Mouse (Mus musculus): ENCODE data around the gene 4933415A04Rik. TPM values are rescaled to one million over a fixed set of nuclear protein-coding genes. Genes with fewer than 3 reads are reported as not detected.
A peak's percentile ranks its signal among the peaks of the same experiment; 100 is the strongest.

The 4933415A04Rik gene
- polyA plus RNA-seq, 1 experiment: 1.0 TPM

GRCm38 (mm10) chr11:43559515-43560292, 27.1 kb upstream of the 4933415A04Rik start:
- Histone ChIP-seq H3K27me3 (ENCODE audit: control insufficient read depth, insufficient read depth, low read length) (no peaks in the 10 kb centered on the region), H3K4me1 (ENCODE audit: control insufficient read depth, insufficient read depth, insufficient read length, low read length) (no peaks in the 10 kb centered on the region), H3K36me3 (ENCODE audit: control insufficient read depth, insufficient read depth, low read length) (peaks cover 17% of the 10 kb centered on the region), H3K27ac (ENCODE audit: insufficient read depth, low read depth, low read length) (no peak overlapping the region), H3K4me3 (ENCODE audit: low read depth, low read length) (no peak overlapping the region)
- 64% methylated on average over 6 of the region's 6 CpGs for WGBS
- TF ChIP-seq POLR2A (IDR thresholded peaks at IDR 0.05; ENCODE audit: low read depth, low read length): no peak
- TF ChIP-seq CTCF (IDR thresholded peaks at IDR 0.05; ENCODE audit: extremely low read depth, insufficient read length, insufficient replicate concordance, low read depth, low read length): no peak

- H3K27ac ChIP-seq (ENCODE audit: insufficient read depth, low read depth, low read length): no peak overlapping the region
- no peaks in the 10 kb centered on the region for H3K27me3 ChIP-seq (ENCODE audit: control insufficient read depth, insufficient read depth, low read length)
- no peak for TF ChIP-seq POLR2A (IDR thresholded peaks at IDR 0.05; ENCODE audit: low read depth, low read length)
- TF ChIP-seq CTCF (IDR thresholded peaks at IDR 0.05; ENCODE audit: extremely low read depth, insufficient read length, insufficient replicate concordance, low read depth, low read length): no peak
- peaks cover 2% of the 10 kb centered on the region; the same call in 1 of the 2 replicates for H3K4me1 ChIP-seq (ENCODE audit: control insufficient read depth, insufficient read depth, insufficient read length, low read length)
- peaks cover 8% of the 10 kb centered on the region for H3K36me3 ChIP-seq (ENCODE audit: control insufficient read depth, insufficient read depth, low read length)
- 72% methylated on average over 10 of the region's 10 CpGs for WGBS
- no peak overlapping the region for H3K4me3 ChIP-seq (ENCODE audit: low read depth, low read length)
Measured at GRCm38 (mm10) chr11:43563654-43564244, 23.1 kb upstream of the 4933415A04Rik start.

GRCm38 (mm10) chr11:43565414-43565813, 21.4 kb upstream of the 4933415A04Rik start:
- no peak overlapping the region for H3K27ac ChIP-seq (ENCODE audit: insufficient read depth, low read depth, low read length)
- WGBS: 52% methylated on average over 2 of the region's 2 CpGs
- H3K36me3 ChIP-seq (ENCODE audit: control insufficient read depth, insufficient read depth, low read length): peaks cover 4% of the 10 kb centered on the region; the same call in 1 of the 2 replicates
- TF ChIP-seq CTCF (IDR thresholded peaks at IDR 0.05; ENCODE audit: extremely low read depth, insufficient read length, insufficient replicate concordance, low read depth, low read length): no peak
- TF ChIP-seq POLR2A (IDR thresholded peaks at IDR 0.05; ENCODE audit: low read depth, low read length): no peak
- peaks cover 2% of the 10 kb centered on the region; the same call in 1 of the 2 replicates for H3K4me1 ChIP-seq (ENCODE audit: control insufficient read depth, insufficient read depth, insufficient read length, low read length)
- H3K4me3 ChIP-seq (ENCODE audit: low read depth, low read length): no peak overlapping the region
- H3K27me3 ChIP-seq (ENCODE audit: control insufficient read depth, insufficient read depth, low read length): no peaks in the 10 kb centered on the region

DNA sequence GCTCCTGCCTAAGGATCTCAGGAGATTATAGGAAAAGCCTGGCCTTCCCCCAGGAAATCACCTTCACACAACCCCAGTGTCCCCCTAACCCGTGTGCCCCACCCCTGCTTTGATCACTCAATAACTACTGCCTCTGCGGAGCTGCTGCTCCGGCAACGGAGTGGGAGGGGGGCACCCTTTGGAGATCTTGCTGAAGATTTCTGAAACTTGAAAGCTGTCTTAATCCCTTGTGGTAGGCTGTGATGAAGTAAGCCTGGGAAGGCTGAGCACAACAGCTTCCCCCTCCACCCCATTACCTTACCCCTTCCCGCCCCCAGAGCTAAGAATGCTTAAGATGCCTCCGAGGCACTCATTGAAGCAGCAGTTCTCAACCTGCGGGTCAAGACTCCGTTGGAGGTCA, 21.0 kb upstream of the 4933415A04Rik start:
- WGBS: 66% methylated on average over 8 of the region's 8 CpGs
- peaks cover 2% of the 10 kb centered on the region; the same call in 1 of the 2 replicates for H3K4me1 ChIP-seq (ENCODE audit: control insufficient read depth, insufficient read depth, insufficient read length, low read length)
- H3K27ac ChIP-seq (ENCODE audit: insufficient read depth, low read depth, low read length): no peak overlapping the region
- H3K27me3 ChIP-seq (ENCODE audit: control insufficient read depth, insufficient read depth, low read length): no peaks in the 10 kb centered on the region
- peaks cover 4% of the 10 kb centered on the region; the same call in 1 of the 2 replicates for H3K36me3 ChIP-seq (ENCODE audit: control insufficient read depth, insufficient read depth, low read length)
- TF ChIP-seq CTCF (IDR thresholded peaks at IDR 0.05; ENCODE audit: extremely low read depth, insufficient read length, insufficient replicate concordance, low read depth, low read length) (no peak), POLR2A (IDR thresholded peaks at IDR 0.05; ENCODE audit: low read depth, low read length) (no peak)
- H3K4me3 ChIP-seq (ENCODE audit: low read depth, low read length): no peak overlapping the region

- Histone ChIP-seq H3K27ac (ENCODE audit: insufficient read depth, low read depth, low read length) (no peak overlapping the region), H3K27me3 (ENCODE audit: control insufficient read depth, insufficient read depth, low read length) (no peaks in the 10 kb centered on the region), H3K4me3 (ENCODE audit: low read depth, low read length) (no peak overlapping the region), H3K4me1 (ENCODE audit: control insufficient read depth, insufficient read depth, insufficient read length, low read length) (peaks cover 2% of the 10 kb centered on the region; the same call in 1 of the 2 replicates), H3K36me3 (ENCODE audit: control insufficient read depth, insufficient read depth, low read length) (peaks cover 4% of the 10 kb centered on the region; the same call in 1 of the 2 replicates)
- TF ChIP-seq CTCF (IDR thresholded peaks at IDR 0.05; ENCODE audit: extremely low read depth, insufficient read length, insufficient replicate concordance, low read depth, low read length): no peak
- 77% methylated on average over 5 of the region's 5 CpGs for WGBS
Measured at GRCm38 (mm10) chr11:43566696-43567095, 20.1 kb upstream of the 4933415A04Rik start.

DNA sequence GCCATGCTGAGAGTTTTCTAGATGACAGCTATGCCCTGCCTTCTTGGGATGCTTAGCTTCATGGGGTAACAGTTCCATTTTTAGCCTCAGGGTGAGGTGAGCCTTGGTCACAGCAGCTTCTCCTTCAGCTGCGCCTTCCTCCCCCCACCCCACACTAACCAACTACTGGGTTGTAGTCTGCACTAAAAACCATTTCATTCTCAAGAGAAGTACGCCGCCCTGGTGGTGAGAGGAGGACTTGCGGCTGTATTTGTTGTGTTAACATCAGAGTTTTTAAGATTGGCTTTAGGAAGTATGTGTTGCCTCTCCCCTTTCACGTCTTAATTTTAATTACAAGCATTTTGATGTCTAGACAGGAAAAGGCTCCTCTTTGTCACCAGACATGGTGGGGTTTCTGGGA, 18.6 kb upstream of the 4933415A04Rik start:
- 44% methylated on average over 5 of the region's 5 CpGs for WGBS
- TF ChIP-seq CTCF (IDR thresholded peaks at IDR 0.05; ENCODE audit: extremely low read depth, insufficient read length, insufficient replicate concordance, low read depth, low read length) (peak; percentile 73; the same call in 1 of the 2 replicates), POLR2A (IDR thresholded peaks at IDR 0.05; ENCODE audit: low read depth, low read length) (no peak)
- H3K27me3 ChIP-seq (ENCODE audit: control insufficient read depth, insufficient read depth, low read length): no peaks in the 10 kb centered on the region
- H3K36me3 ChIP-seq (ENCODE audit: control insufficient read depth, insufficient read depth, low read length): 0 out of 2 replicates have a peak, but pooled peaks cover 2% of the 10 kb centered on the region
- peaks cover 2% of the 10 kb centered on the region; the same call in 1 of the 2 replicates for H3K4me1 ChIP-seq (ENCODE audit: control insufficient read depth, insufficient read depth, insufficient read length, low read length)
- H3K4me3 ChIP-seq (ENCODE audit: low read depth, low read length): no peak overlapping the region
- H3K27ac ChIP-seq (ENCODE audit: insufficient read depth, low read depth, low read length): no peak overlapping the region

DNA sequence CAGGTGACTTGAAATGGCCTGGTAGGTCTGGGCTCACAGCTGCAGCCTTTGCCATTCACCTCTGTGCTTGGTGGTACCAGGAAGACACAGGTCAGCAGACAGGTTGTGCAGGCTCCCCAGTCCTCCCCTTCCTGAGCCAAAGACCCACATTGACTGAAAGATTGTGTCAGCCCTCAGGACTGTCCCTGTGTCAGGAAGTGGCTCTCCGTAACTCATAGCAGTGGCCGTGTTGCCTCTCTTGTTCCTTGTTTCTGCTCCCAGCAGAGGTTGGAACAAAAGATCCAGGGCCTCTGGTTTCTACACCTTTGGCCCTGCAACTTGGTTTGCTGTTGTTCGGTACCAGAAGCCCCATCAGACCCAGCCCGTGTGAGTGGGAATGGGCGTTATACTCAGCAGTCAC, 17.7 kb upstream of the 4933415A04Rik start:
- TF ChIP-seq POLR2A (IDR thresholded peaks at IDR 0.05; ENCODE audit: low read depth, low read length) (no peak), CTCF (IDR thresholded peaks at IDR 0.05; ENCODE audit: extremely low read depth, insufficient read length, insufficient replicate concordance, low read depth, low read length) (no peak)
- no peak overlapping the region for H3K27ac ChIP-seq (ENCODE audit: insufficient read depth, low read depth, low read length)
- 0 out of 2 replicates have a peak, but pooled peaks cover 2% of the 10 kb centered on the region for H3K36me3 ChIP-seq (ENCODE audit: control insufficient read depth, insufficient read depth, low read length)

More for the DNA sequence above, 17.7 kb upstream of the 4933415A04Rik start:
- Histone ChIP-seq H3K4me1 (ENCODE audit: control insufficient read depth, insufficient read depth, insufficient read length, low read length) (peaks cover 2% of the 10 kb centered on the region; the same call in 1 of the 2 replicates), H3K27me3 (ENCODE audit: control insufficient read depth, insufficient read depth, low read length) (no peaks in the 10 kb centered on the region), H3K4me3 (ENCODE audit: low read depth, low read length) (no peak overlapping the region)
- 84% methylated on average over 5 of the region's 5 CpGs for WGBS

Data from small intestine, adult 2 months (tissue).